Mouse (Mus musculus) thymus, postnatal 36 days (tissue): ENCODE measurements around the gene Cd247.
A peak's percentile ranks its signal among the peaks of the same experiment; 100 is the strongest.

ENCODE experiments used
- DNase-seq, 2 experiments: peaks; one replicate each; pipeline ENCODE4 v3.0.0; 2022; ENCODE audit warnings: mixed read lengths in 2 of 2

The Cd247 gene

DNA sequence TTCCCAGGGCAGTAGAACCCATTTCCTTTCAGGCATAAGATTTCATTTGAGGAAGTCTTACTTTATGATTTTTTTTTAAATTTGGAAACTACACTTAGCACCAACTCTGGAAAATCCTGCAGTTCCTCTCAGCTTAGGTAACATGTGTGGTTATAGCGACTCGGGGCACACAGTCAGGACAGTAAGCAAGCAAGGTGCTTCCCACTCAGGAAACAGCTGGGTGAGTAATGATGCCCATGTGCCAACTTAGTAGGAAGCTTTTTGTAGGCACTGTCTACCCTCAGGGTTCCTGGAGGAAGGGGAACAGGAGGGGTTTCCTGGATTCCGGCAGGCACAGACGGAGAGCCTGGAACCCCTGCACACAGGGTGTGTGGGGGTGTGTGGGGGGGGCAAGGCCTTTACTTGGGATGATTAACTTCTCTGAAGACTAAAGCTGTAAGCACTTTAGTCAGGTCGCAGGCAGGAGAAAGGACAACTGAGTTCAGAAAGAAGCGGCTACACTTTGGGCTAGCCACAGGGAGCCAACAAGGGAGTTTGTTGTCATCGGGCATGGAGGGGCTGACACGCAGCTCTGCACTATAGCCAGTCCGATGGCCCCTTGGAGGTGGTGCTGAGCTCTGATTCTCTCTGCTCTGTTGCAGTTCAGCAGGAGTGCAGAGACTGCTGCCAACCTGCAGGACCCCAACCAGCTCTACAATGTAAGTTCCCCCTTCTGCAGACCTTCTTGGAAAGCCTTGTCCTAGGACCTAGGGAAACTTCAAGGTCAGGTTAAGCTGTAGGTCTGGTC, 67.5 kb downstream of the Cd247 start:
- DNase-seq, result peak in 1 of 2 experiments; percentile 7

DNA sequence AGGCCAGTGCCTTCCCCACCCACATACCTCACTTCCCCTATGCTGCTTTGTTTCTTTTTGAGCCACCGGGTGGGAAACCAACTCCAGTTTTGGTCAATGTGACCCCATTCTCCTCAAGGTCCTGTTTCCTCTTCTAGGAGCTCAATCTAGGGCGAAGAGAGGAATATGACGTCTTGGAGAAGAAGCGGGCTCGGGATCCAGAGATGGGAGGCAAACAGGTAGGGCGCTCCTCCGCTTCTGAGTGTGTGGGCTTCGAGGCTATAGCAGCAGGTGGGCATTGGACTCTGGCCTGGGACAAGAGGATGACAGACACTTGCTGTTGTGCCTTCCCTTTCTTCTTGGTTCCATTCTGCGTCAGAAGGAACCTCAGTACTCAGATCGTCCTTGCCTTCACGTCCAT, 68.8 kb downstream of the Cd247 start:
- DNase-seq, result peak in 1 of 2 experiments; percentile 8

DNA sequence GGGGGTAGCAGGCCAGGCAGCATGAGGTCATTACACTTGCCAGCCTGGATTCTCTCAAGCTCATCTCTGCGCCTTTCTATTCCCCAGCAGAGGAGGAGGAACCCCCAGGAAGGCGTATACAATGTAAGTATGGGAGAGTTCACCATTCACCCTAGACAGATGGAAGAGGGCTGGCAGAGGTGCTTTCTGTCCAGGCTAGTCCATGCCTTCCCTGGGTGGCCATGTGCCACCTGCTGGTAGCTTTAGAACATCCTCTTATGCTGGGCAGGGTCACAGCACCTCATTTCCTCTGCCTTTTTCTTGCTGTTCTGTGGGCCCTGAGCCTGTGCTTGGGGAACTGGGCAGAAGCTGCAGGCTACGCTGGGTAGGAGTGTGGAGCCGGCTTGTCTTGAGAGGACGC, 69.9 kb downstream of the Cd247 start:
- DNase-seq, result peak; percentile 44 to 56

DNA sequence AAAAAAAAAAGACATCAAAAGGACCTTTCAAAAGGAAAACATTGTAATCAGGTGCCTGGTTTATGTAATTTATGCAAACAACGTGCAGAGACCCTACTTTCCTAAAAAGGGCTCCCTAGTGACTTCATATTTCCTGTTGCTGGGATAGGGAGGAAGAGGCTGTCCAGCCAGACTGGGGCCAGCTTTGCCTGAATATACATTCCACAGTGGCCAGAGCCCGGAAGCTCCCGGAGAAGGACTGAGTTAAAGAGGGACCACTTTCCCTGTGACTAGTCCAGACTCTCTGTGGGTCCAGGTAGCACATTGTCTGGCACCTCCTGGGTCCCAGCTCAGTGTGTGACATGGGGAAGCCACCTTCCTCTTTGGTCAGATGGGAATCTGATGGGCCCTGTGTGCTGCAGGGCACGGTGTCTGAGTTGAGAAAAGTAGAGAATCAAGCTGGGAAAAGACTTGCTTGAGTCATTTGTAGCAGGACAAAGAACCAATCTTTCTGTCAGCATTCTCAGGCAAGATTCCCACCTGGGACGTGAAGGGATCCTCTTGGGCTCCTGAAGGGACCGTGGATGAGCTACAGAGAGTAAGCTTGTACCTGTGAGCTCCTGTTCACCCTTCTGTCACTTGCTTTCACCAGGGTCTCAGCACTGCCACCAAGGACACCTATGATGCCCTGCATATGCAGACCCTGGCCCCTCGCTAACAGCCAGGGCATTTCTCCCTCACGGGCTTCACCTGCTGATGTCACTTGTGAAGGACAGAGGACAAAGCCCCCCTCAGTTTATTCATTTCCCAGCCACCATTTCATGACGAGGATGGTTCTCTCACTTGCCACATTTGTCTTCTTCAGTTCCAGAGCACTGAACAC, 72.1 kb downstream of the Cd247 start:
- peak in 1 of 2 experiments; percentile 8 for DNase-seq

GRCm38 (mm10) chr1:165861235-165861609, 72.7 kb downstream of the Cd247 start:
- no peak for DNase-seq

DNA sequence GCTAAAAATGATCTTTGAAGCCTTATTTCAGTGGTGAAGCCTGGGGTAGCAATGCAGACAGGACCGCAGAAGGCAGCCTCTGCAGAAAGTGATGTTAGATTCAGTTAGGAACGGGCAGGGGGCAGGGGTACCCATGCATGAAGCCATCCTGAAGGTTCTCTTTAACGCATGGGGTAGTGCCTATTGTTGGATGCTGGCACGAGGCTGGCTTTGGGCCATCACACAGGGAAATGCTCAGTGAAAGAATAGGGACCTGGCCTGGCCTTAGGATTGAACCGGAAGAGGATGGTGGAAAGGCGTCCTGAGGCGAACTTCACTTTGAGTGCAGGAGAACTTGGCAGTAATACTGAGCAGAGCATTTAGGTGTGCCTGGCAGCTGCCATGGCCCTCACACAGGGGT, 73.6 kb downstream of the Cd247 start:
- DNase-seq, result no peak

DNA sequence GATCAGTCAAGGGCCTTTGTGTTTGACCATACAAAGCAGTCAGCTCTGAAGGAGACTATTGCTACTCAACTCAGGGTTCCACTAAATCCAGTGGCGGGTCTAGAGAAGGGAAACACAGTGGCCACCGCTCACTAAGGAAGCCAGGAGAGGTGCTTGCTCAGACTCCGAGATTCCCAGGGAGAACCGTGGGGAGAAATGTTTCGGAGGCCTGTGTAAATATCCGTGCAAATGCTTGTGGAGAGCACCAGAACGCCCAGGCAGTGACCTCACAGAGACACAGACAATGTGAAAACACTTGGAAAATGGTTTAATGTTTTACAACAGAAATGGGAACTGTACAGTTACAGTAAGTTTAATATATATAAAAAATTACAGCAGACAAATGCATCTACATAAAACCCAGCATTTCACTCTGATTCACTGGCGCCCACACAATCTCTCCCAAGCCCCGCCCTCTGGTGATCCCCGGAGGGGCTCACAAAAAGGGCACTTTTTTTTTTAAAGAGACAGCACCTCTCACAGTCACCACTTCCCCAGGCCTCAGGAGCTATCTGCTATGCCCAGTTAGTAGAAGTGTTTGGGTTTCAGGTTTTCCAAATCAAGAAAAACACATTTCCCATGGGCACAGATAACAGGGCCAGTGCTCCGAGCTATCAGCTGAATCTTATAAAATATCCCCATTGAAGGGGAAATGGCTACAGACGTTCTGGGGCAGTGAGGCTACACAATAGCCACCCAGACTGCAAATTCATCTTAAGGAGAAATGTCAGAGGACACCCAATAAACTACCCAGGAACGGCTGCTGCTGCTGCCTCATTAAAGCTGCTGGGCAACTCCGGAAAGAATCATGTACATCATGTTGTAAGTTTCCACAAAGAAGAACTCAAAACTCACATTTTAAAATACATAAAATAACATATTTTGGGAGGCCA, 76.6 kb downstream of the Cd247 start:
- DNase-seq, result no peak

- DNase-seq, result no peak
These were observed 78.3 kb downstream of the Cd247 start for GRCm38 (mm10) chr1:165866630-165867280.

DNA sequence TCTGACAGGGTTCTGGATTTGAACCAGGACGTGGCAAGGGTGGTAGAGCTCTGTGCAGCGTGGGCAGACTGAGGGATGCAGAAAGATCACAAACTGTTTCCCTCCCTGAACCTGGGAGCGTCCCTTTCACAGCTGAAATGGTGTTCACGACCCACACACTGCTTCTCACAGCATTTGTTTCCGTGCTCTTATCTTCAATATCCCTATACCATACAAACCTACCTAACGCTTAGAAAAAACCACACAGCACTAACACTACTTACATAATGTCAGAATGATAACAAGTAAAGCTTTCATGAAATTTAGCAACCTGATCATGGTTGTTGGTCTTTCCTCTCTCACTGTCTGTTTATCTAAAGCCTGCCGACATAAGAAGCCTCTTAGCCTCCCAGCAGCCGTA, 80.2 kb downstream of the Cd247 start:
- no peak for DNase-seq

DNA sequence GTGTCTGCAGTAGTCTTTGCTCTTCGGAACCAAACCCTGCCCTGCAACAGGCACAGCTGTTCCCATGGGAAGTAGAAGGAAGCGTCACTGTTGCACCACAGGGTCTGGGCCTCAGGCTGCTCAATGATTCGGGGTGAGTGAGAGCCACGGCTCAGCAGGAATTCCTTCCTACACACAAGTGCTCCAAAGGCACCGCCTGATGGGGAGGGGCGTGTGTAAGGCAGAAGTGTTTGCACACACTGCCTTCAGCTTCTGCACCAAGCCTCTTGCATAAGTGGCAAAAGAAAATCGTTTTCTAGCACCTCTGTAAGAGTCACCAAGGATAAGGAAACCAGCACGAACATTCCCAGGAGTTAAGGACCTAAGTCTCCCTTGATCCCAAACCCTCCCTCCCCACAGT, 86.2 kb downstream of the Cd247 start:
- DNase-seq, result no peak

GRCm38 (mm10) chr1:165875520-165876284, 87.2 kb downstream of the Cd247 start:
- DNase-seq, result no peak

- DNase-seq, result no peak
These were observed 90.3 kb downstream of the Cd247 start for GRCm38 (mm10) chr1:165878751-165879150.

DNA sequence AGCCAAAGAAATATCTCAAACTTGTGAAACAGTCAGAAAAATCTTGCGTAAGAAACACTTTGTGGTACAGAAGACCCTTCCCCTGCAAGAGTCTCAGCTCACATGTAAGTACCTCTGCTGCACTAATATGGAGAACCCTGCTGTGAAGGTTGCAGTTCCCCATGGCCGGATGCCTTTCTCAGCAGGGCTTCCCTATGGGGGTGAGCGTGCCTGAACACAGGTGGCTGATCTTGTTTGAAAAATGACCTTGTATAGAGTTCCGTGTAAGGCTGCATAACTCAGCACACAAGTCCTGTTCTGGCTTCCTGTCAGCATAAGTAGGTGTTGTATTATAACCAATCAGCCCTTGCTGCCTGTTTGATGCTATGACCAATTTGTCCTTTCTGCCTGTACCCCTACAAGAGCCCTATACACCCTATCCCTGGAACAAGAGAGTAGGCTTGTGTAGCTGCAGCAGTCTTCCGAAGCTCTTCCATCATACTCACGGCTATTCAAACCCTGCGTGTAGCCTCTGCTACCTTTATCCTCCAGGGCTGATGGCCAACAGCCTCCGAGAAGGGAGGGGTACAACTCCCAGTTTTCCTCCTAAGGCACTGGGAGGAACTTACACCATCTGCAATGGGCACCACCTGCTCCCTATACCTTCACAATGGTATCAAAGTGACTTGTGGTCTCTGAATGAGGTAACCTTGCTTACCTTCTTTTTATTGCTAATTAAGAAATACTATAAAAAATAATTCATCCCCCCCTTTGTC, 93.8 kb downstream of the Cd247 start:
- DNase-seq, result no peak

DNA sequence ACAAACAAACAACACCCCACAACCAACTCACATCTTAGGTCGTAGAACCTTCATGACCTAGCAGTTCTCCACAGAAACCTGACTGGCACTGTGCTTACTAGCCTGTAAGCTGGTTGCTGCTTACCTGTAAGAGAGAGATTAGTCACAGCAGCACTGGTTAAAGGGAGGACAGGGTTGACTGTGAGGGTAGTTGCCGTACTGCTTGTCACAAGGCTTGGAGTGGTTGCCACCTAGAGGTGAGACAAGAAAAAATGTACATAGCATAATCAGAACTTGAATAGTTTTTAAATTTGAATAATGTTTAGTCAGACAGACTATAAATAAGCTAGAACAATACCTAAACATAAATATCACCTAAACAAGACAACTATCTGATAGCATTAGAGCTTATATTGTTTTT, 103.2 kb downstream of the Cd247 start:
- DNase-seq, result peak in 1 of 2 experiments; percentile 14

GRCm38 (mm10) chr1:165903596-165903995, 115.1 kb downstream of the Cd247 start:
- no peak for DNase-seq

DNA sequence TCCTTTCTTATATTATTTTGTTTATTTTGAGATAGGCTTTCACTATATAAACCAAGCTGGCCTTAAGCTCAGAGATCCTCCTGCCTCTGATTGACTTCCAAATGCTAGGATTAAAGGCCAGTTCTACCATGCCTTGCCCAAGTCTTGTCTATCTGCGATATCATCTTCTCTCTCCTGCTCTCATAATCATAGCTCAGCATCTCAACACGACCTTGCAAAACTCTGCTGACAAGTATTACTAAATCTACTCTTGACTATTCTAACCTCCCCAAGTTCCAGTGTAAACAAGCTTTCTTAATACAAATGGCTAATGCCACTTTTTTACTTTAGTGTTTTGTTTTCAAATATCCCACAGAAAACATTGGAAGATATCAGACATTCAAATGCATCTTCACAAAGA, 119.7 kb downstream of the Cd247 start:
- no peak for DNase-seq

GRCm38 (mm10) chr1:165908806-165909205, 120.3 kb downstream of the Cd247 start:
- DNase-seq, result no peak

GRCm38 (mm10) chr1:165909471-165909870, 121.0 kb downstream of the Cd247 start:
- DNase-seq, result no peak

DNA sequence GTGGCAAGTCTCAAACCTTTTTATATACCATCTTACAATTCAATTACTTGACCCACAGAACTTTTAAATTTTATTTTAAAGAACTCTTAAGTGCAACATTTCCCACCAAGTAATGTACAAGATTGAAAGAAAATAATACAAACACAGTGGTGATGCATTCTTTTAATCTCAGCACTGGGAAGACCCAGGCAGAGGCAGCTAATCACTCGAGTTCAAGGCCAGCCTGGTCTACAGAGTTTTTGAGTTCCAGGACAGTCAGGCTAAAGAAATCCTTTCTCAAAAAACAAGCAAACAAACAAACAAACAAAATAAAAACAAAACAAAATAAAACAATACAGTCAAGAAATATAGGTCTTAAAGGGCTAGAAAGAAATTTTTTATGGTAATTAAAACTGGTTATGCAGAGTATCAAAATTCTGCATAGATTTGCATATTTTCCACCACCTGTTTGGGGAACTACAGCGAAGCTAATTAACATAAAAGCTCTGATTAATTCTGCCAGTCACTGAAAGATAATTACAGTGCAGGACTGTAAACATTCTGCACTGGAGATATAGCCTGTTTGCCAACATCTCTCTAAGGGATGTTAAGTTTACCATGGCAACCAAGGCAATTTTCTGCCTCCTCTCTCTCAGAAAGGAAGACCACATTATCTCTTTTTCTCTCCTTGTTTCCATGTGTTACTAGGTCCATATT, 125.4 kb downstream of the Cd247 start:
- DNase-seq, result no peak

GRCm38 (mm10) chr1:165914416-165914801, 125.9 kb downstream of the Cd247 start:
- no peak for DNase-seq
